Mouse (Mus musculus): ENCODE measurements at regions not wholly inside any gene's neighbourhood (a gene's known extent, or its start where the extent isn't known, plus 50 kb on each side); places are given as distances from the start of the nearest gene placed in this dataset.

DNA sequence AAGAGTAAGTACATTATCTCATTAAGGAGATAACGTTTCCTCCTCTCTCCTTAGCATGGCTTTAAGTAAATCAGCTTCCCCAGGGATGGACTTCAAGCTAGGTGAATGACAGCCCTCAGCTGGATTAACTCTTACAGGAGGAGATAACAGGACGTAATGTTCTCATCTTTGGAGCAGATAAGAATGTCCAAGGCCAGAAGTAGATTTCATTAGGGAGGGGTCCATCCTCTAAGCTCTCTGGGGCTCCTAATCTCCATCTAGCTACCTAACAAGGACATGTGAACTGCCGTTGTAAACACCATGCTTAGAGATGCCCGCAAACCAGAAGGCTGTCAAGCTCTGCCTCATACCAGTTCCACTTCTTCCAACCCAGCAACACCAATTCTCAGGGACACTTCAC lies 171.7 kb upstream of the Tmtc1 start:
- no peak for TF ChIP-seq CTCF (IDR thresholded peaks at IDR 0.05; ENCODE audit: extremely low read depth, insufficient read length, insufficient replicate concordance, low read depth, low read length)
- no peak for TF ChIP-seq POLR2A (IDR thresholded peaks at IDR 0.05; ENCODE audit: low read depth, low read length)

All from small intestine, adult 2 months (tissue).